Mouse (Mus musculus) liver, postnatal 0 days (tissue): Measurements from ENCODE around the gene Llph.

Source experiments
- CTCF ChIP-seq: sonication (generic); IDR thresholded peaks from 2 replicates; pipeline ENCODE4 v1.5.1; 2016; ENCODE audit warnings: antibody characterized with exemption, low read depth
- EP300 ChIP-seq: IDR thresholded peaks from 2 replicates; pipeline ENCODE4 v1.6.1; 2016; ENCODE audit warnings: antibody characterized with exemption, low read depth, mild to moderate bottlenecking

DNA sequence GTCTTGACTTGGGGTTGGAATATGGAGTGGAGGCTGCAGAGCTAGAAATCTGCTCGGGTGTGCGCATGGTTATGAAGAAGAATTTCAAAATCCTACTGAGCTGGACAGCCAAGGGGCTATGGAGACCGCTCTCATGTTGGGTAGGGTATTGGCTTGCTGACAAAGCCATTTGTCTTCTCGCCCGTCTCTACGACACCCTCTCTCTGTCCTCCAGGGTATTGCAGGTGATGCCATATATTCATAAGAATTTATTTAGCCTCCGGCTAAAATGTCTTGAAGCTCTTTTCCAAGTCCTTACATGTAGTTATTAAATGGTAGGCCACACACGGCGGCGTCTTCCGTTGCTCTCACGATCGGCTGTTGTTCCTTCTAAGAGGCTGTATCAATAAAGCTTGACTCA, 43.1 kb downstream of the Llph start:
- TF ChIP-seq EP300: no peak
- 0 out of 2 replicates have a peak, but pooled peaks have one; percentile 11 for TF ChIP-seq CTCF
